Mouse (Mus musculus): Measurements from ENCODE around the gene Rad51b.

Gene Rad51b

GRCm38 (mm10) chr12:79860248-79860555, 563.1 kb downstream of the Rad51b start:
- DNase-seq (ENCODE audit: low spot score in 2 of 2): no peak
